Mouse (Mus musculus) kidney, adult 2 months (tissue): ENCODE measurements at regions not wholly inside any gene's neighbourhood (a gene's known extent, or its start where the extent isn't known, plus 50 kb on each side); places are given as distances from the start of the nearest gene placed in this dataset.

Experiments used
- CTCF ChIP-seq: fragments of 200-500 bp; conservative IDR thresholded peaks from 2 replicates; pipeline ENCODE4 v1.5.1; 2011; ENCODE audit warnings: low read depth, mild to moderate bottlenecking, control low read depth, low read length, moderate library complexity, mixed read lengths; ENCODE audit not compliant: insufficient read depth, insufficient read length
- POLR2A ChIP-seq: fragments of 200-500 bp; IDR thresholded peaks from one replicate; pipeline ENCODE4 v1.6.1; 2011; ENCODE audit warnings: low read depth, low read length, control low read depth

- TF ChIP-seq CTCF (no peak), POLR2A (no peak)
Measured at GRCm38 (mm10) chr3:149182095-149182494, 191.7 kb upstream of the Adgrl2 start.
